Mouse (Mus musculus): ENCODE measurements at regions not wholly inside any gene's neighbourhood (a gene's known extent, or its start where the extent isn't known, plus 50 kb on each side); places are given as distances from the start of the nearest gene placed in this dataset.

GRCm38 (mm10) chr1:125488915-125489730 is 53.6 kb upstream of the Actr3 start:
- Histone ChIP-seq H3K9ac (ENCODE audit: low read depth, low read length) (no peak overlapping the region), H3K36me3 (ENCODE audit: control insufficient read depth, insufficient read depth) (no peaks in the 10 kb centered on the region), H3K9me3 (replicated peaks; ENCODE audit: control insufficient read depth, low read length) (no peaks in the 10 kb centered on the region), H3K27me3 (ENCODE audit: control insufficient read depth, insufficient read depth, low read depth, low read length) (no peaks in the 10 kb centered on the region), H3K4me1 (ENCODE audit: control insufficient read depth, low read depth, low read length) (no peaks in the 10 kb centered on the region), H3K4me2 (ENCODE audit: low read depth, low read length) (no peak overlapping the region), H3K27ac (ENCODE audit: low read length) (peak overlapping the region; percentile 33; the same call in 1 of the 2 replicates), H3K4me3 (ENCODE audit: low read depth, low read length) (no peak overlapping the region)
- 46% methylated on average over 5 of the region's 5 CpGs for WGBS (ENCODE audit: insufficient replicate concordance)
- peak; percentile 56 for ATAC-seq (ENCODE audit: low read depth)

DNA sequence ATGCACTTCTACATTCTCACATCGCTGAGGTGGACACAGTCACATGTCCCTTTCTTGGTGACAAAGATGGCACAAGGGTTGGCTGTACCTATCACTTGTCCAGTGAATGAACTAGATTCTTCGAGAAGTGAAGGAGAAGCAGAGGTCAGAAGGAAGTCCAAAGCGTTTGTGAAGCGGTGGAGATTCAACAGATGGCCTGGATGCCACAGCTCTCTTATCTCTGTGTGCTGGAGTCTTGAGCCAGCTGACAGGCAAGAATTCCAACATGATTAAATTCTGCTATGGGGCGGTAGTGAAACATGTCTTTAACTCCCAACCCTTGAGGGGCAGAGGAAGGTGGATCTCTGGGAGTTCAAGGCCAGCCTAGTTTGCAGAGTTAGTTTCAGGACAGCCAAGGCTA is 55.5 kb upstream of the Actr3 start:
- Histone ChIP-seq H3K27ac (ENCODE audit: low read length) (no peak overlapping the region), H3K36me3 (ENCODE audit: control insufficient read depth, insufficient read depth) (no peaks in the 10 kb centered on the region), H3K27me3 (ENCODE audit: control insufficient read depth, insufficient read depth, low read depth, low read length) (no peaks in the 10 kb centered on the region), H3K4me3 (ENCODE audit: low read depth, low read length) (no peak overlapping the region), H3K4me2 (ENCODE audit: low read depth, low read length) (no peak overlapping the region), H3K9me3 (replicated peaks; ENCODE audit: control insufficient read depth, low read length) (no peaks in the 10 kb centered on the region), H3K9ac (ENCODE audit: low read depth, low read length) (no peak overlapping the region), H3K4me1 (ENCODE audit: control insufficient read depth, low read depth, low read length) (no peaks in the 10 kb centered on the region)
- 54% methylated on average over 5 of the region's 5 CpGs for WGBS (ENCODE audit: insufficient replicate concordance)
- ATAC-seq (ENCODE audit: low read depth) = no peak

DNA sequence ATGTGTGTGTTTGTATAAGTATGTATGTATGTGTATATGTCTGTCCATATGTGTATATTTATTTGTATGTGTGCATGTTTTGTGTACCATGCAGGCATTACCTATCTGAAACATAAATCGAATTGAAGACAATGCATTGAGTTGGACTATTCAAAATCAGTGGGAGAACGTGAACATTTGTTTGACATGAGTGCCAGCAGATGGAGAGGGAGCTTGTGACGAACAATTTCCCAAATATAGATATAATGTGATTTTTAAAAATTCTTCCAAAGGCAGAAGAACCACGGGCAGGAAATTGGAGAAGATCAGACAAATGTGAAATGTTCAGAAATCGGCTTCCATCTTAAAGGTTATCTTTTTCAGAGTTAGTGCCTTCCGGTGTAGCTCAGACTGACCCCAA is 59.1 kb upstream of the Actr3 start:
- Histone ChIP-seq H3K9ac (ENCODE audit: low read depth, low read length) (no peak overlapping the region), H3K4me1 (ENCODE audit: control insufficient read depth, low read depth, low read length) (no peaks in the 10 kb centered on the region), H3K4me3 (ENCODE audit: low read depth, low read length) (no peak overlapping the region), H3K4me2 (ENCODE audit: low read depth, low read length) (no peak overlapping the region), H3K9me3 (replicated peaks; ENCODE audit: control insufficient read depth, low read length) (no peaks in the 10 kb centered on the region), H3K27me3 (ENCODE audit: control insufficient read depth, insufficient read depth, low read depth, low read length) (no peaks in the 10 kb centered on the region), H3K36me3 (ENCODE audit: control insufficient read depth, insufficient read depth) (no peaks in the 10 kb centered on the region), H3K27ac (ENCODE audit: low read length) (no peak overlapping the region)
- no peak for ATAC-seq (ENCODE audit: low read depth)
- WGBS (ENCODE audit: insufficient replicate concordance) = 65% methylated on average over 6 of the region's 6 CpGs

GRCm38 (mm10) chr1:125495320-125496083 is 60.0 kb upstream of the Actr3 start:
- no peak overlapping the region for H3K9ac ChIP-seq (ENCODE audit: low read depth, low read length)
- H3K36me3 ChIP-seq (ENCODE audit: control insufficient read depth, insufficient read depth) = no peaks in the 10 kb centered on the region
- H3K4me2 ChIP-seq (ENCODE audit: low read depth, low read length) = no peak overlapping the region
- no peaks in the 10 kb centered on the region for H3K9me3 ChIP-seq (replicated peaks; ENCODE audit: control insufficient read depth, low read length)
- 78% methylated on average over 12 of the region's 13 CpGs for whole genome bisulfite sequencing (ENCODE audit: insufficient replicate concordance)
- no peaks in the 10 kb centered on the region for H3K4me1 ChIP-seq (ENCODE audit: control insufficient read depth, low read depth, low read length)
- ATAC-seq (ENCODE audit: low read depth) = no peak
- H3K27ac ChIP-seq (ENCODE audit: low read length) = no peak overlapping the region
- no peaks in the 10 kb centered on the region for H3K27me3 ChIP-seq (ENCODE audit: control insufficient read depth, insufficient read depth, low read depth, low read length)
- H3K4me3 ChIP-seq (ENCODE audit: low read depth, low read length) = no peak overlapping the region

DNA sequence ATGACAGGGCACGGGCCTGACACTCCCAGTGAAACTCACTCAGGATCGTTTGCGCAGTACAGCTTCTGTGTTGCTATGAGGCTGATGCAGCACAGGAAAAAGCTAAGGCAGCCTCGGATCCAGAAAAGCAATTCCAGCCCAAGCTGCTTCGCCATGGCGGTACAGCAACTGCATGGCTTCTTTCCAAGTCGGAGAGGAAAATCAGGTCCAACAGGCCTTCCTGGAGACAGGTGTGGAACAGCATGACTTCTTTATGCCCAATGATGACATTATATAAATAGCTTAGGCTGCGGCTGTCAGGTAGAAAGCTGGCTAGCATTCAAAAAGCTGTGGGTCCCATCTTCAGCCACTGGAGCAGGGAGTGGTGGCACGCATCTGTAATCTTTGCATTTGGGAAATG is 61.5 kb upstream of the Actr3 start:
- no peaks in the 10 kb centered on the region for H3K9me3 ChIP-seq (replicated peaks; ENCODE audit: control insufficient read depth, low read length)
- no peak overlapping the region for H3K27ac ChIP-seq (ENCODE audit: low read length)
- H3K4me3 ChIP-seq (ENCODE audit: low read depth, low read length) = no peak overlapping the region
- no peaks in the 10 kb centered on the region for H3K36me3 ChIP-seq (ENCODE audit: control insufficient read depth, insufficient read depth)
- ATAC-seq (ENCODE audit: low read depth) = no peak
- H3K9ac ChIP-seq (ENCODE audit: low read depth, low read length) = no peak overlapping the region
- H3K27me3 ChIP-seq (ENCODE audit: control insufficient read depth, insufficient read depth, low read depth, low read length) = no peaks in the 10 kb centered on the region
- H3K4me1 ChIP-seq (ENCODE audit: control insufficient read depth, low read depth, low read length) = no peaks in the 10 kb centered on the region
- WGBS (ENCODE audit: insufficient replicate concordance) = 80% methylated on average over 9 of the region's 9 CpGs
- no peak overlapping the region for H3K4me2 ChIP-seq (ENCODE audit: low read depth, low read length)

GRCm38 (mm10) chr1:125501964-125502517 is 58.4 kb upstream of the Slc35f5 start:
- no peak overlapping the region for H3K9ac ChIP-seq (ENCODE audit: low read depth, low read length)
- H3K4me3 ChIP-seq (ENCODE audit: low read depth, low read length) = no peak overlapping the region
- ATAC-seq (ENCODE audit: low read depth) = no peak
- H3K27ac ChIP-seq (ENCODE audit: low read length) = no peak overlapping the region
- H3K4me1 ChIP-seq (ENCODE audit: control insufficient read depth, low read depth, low read length) = no peaks in the 10 kb centered on the region
- H3K4me2 ChIP-seq (ENCODE audit: low read depth, low read length) = no peak overlapping the region
- H3K36me3 ChIP-seq (ENCODE audit: control insufficient read depth, insufficient read depth) = no peaks in the 10 kb centered on the region
- H3K9me3 ChIP-seq (replicated peaks; ENCODE audit: control insufficient read depth, low read length) = no peaks in the 10 kb centered on the region
- no peaks in the 10 kb centered on the region for H3K27me3 ChIP-seq (ENCODE audit: control insufficient read depth, insufficient read depth, low read depth, low read length)
- 59% methylated on average over 4 of the region's 4 CpGs for WGBS (ENCODE audit: insufficient replicate concordance)

DNA sequence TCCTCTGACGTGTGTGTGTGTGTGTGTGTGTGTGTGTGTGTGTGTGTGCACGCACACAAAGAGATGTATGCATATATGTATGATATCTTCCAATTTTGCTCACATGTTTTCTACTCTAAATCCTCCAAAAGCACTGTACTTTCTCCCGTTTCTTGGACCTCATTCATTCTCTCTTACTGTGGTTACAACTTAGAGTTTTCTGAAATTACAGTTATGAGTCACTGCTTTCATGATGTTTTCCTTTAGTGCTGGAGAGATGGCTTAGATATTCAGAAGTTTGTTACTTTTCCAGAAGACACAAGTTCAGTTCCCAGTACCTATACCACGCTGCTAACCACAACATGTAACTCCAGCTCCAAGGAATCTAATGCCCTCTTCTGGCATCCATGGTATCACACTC is 56.5 kb upstream of the Slc35f5 start:
- no peak overlapping the region for H3K4me2 ChIP-seq (ENCODE audit: low read depth, low read length)
- 58% methylated on average over 4 of the region's 4 CpGs for WGBS (ENCODE audit: insufficient replicate concordance)
- no peaks in the 10 kb centered on the region for H3K27me3 ChIP-seq (ENCODE audit: control insufficient read depth, insufficient read depth, low read depth, low read length)
- no peaks in the 10 kb centered on the region for H3K4me1 ChIP-seq (ENCODE audit: control insufficient read depth, low read depth, low read length)
- H3K9me3 ChIP-seq (replicated peaks; ENCODE audit: control insufficient read depth, low read length) = no peaks in the 10 kb centered on the region
- H3K4me3 ChIP-seq (ENCODE audit: low read depth, low read length) = no peak overlapping the region
- ATAC-seq (ENCODE audit: low read depth) = no peak
- H3K27ac ChIP-seq (ENCODE audit: low read length) = no peak overlapping the region
- H3K9ac ChIP-seq (ENCODE audit: low read depth, low read length) = no peak overlapping the region
- no peaks in the 10 kb centered on the region for H3K36me3 ChIP-seq (ENCODE audit: control insufficient read depth, insufficient read depth)

DNA sequence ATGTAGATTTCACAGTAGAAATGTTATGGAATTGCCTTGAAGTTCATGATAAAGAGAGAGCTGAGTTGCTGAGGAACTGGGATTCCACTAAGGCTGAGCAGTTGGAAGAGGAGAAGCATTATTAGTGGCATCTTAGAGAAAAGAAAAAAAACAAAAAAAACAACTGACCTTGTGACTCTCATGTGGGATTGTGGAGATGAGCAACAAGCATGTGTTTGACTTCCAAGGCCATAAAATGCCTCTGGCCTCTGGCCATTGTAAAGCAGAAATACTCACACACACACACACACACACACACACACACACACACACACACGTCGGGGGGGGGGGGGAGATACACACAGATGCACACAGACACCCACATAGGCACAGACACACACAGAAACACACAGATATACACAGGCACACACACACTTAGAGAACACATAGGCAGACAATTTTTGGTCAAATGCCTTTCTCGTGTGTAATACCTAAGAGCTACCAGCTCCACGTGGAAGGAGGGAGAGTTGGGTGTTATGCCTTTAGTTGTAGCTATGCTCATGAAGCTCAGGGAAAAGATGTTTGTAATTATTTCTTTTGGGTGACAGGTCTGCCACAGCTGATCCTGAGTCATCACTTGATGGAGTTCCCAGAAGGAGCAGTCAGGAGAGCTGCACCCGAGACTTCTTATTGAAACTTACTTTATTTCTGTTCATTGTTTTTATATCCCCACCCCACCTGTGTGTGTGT is 52.4 kb upstream of the Slc35f5 start:
- Histone ChIP-seq H3K9ac (ENCODE audit: low read depth, low read length) (no peak overlapping the region), H3K4me3 (ENCODE audit: low read depth, low read length) (no peak overlapping the region), H3K4me2 (ENCODE audit: low read depth, low read length) (no peak overlapping the region), H3K36me3 (ENCODE audit: control insufficient read depth, insufficient read depth) (no peaks in the 10 kb centered on the region), H3K27me3 (ENCODE audit: control insufficient read depth, insufficient read depth, low read depth, low read length) (no peaks in the 10 kb centered on the region), H3K27ac (ENCODE audit: low read length) (no peak overlapping the region), H3K4me1 (ENCODE audit: control insufficient read depth, low read depth, low read length) (no peaks in the 10 kb centered on the region), H3K9me3 (replicated peaks; ENCODE audit: control insufficient read depth, low read length) (no peaks in the 10 kb centered on the region)
- no peak for ATAC-seq (ENCODE audit: low read depth)
- 57% methylated on average over 4 of the region's 5 CpGs for WGBS (ENCODE audit: insufficient replicate concordance)

Measured in liver, embryonic 16.5 days (tissue).